Mouse (Mus musculus) intestine, embryonic 15.5 days (tissue): ENCODE measurements around the gene Lamtor3. TPM values are rescaled to one million over a fixed set of nuclear protein-coding genes. Genes with fewer than 3 reads are reported as not detected.

ENCODE experiments used
- polyA plus RNA-seq: library from polyadenylated mRNA; unstranded; fragments of >200 nt; fragmentation: Nextera tagmentation; extraction: Ambion mirVana; gene quantifications from 2 replicates; pipeline ENCODE4 v1.2.1, GENCODE M21; 2015

The Lamtor3 gene
- polyA plus RNA-seq, 1 experiment from 2014 or later, result 139 TPM

Other genes starting within 250 kb of the Lamtor3 start
- gene Gm21962, start 247.0 kb upstream of the Lamtor3 start, polyA plus RNA-seq, result not detected in 2 replicates
- gene H2afz, start 54.0 kb upstream of the Lamtor3 start, polyA plus RNA-seq, result 1,494 and 1,747 TPM in 2 replicates
- 13.5 and 14.0 TPM in 2 replicates for gene Dnajb14, start 50.8 kb upstream of the Lamtor3 start, polyA plus RNA-seq
- 23.2 and 23.7 TPM in 2 replicates for gene Dapp1, start 63.0 kb downstream of the Lamtor3 start, polyA plus RNA-seq
- 0.14 and 0.18 TPM in 2 replicates for gene 1110002E22Rik, start 146.5 kb downstream of the Lamtor3 start, polyA plus RNA-seq
- gene Gm5105, start 148.9 kb downstream of the Lamtor3 start, polyA plus RNA-seq, result 0.24 and 0.31 TPM in 2 replicates
- 8.8 and 12.9 TPM in 2 replicates for gene Trmt10a, start 224.9 kb downstream of the Lamtor3 start, polyA plus RNA-seq
- 228 and 249 TPM in 2 replicates for gene Mttp, start 226.5 kb downstream of the Lamtor3 start, polyA plus RNA-seq